ENCODE assay signal across 9 mouse cellular contexts in the genomic region with DNA sequence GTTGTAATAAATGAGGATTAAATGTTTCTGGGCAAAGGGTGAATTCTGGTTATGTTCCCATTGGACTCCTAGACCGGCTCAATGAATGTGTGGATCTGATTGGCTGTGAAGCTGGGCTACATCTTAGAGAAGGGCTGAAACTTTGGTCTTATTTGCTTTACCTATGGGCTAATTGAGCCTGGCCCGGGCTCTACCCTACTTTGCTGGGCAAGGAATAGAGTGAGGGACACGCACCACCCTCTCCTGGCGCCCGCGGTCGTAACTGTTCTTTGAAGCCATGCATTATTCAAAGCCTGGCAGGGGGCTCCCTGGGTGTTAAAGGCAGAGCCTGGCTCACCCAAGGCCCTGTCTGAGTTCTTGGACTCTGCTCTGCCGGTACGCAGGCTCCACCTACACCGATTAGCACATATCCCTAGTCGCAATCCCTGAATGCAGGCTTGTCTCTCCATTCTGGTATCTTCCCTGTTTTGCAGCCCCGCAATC. TPM values are rescaled to one million over a fixed set of nuclear protein-coding genes. Genes with fewer than 3 reads are reported as not detected.
DNase-seq lines count a peak whose midpoint lies in the region; ATAC-seq lines count a peak whose summit lies in the region.
"Had no signal": no experiment of that assay in that cellular context is flagged by ENCODE, and none has a peak within 500 bp of the region (broad histone marks: within the 10 kb centered on the region; RNA-seq: fewer than 3 reads in every experiment).

No protein-coding gene starts in this region.

- 22% methylated on average over 12 of the region's 12 CpGs for WGBS in heart, embryonic 14.5 days
- 7% methylated on average over 12 of the region's 12 CpGs for WGBS in hindbrain, embryonic 11.5 days
- WGBS in limb, embryonic 10.5 days = 8% methylated on average over 12 of the region's 12 CpGs
- WGBS in neural tube, embryonic 14.5 days = 8% methylated on average over 12 of the region's 12 CpGs

- no peak overlapping the region for H3K27ac ChIP-seq in heart, embryonic 14.5 days (replicated peaks in 1 of 2; ENCODE audit: control insufficient read depth in 1 of 2, insufficient read depth in 1 of 2, low read depth in 2 of 2, low read length in 2 of 2)
- no peak overlapping the region for H3K27ac ChIP-seq in hindbrain, embryonic 11.5 days (ENCODE audit: low read depth, low read length)
- H3K27ac ChIP-seq in limb, embryonic 10.5 days = 0 out of 2 replicates have a peak overlapping the region, but pooled peaks have one; percentile 19
- no peak overlapping the region for H3K27ac ChIP-seq in neural tube, embryonic 14.5 days (ENCODE audit: low read depth, low read length)

- no peak for DNase-seq in heart, postnatal 10 days
- peak; percentile 30 for DNase-seq in hindbrain, embryonic 11.5 days (ENCODE audit: low spot score)
- no peak for DNase-seq in limb, embryonic 10.5 days (ENCODE audit: low spot score)
- no peak for DNase-seq in left cerebral cortex, adult 18-20 months (ENCODE audit: low spot score in 2 of 2)
- no peak for DNase-seq in thymus, postnatal 10 days (ENCODE audit: low spot score in 2 of 2)
- no peak for DNase-seq in adrenal gland, adult 2 months
- DNase-seq: layer of hippocampus, adult 9-11 months had no signal

- peaks cover 15 to 33% of the 10 kb centered on the region in 2 experiments for H3K4me1 ChIP-seq in heart, embryonic 14.5 days (ENCODE audit: control insufficient read depth in 2 of 2, insufficient read depth in 2 of 2, low read length in 2 of 2)
- H3K4me1 ChIP-seq in hindbrain, embryonic 11.5 days (replicated peaks; ENCODE audit: control insufficient read depth, insufficient read depth, low read length) = peaks cover 9% of the 10 kb centered on the region; the same call in 1 of the 2 replicates
- H3K4me1 ChIP-seq in limb, embryonic 10.5 days = peaks cover 39% of the 10 kb centered on the region
- peaks cover 15% of the 10 kb centered on the region for H3K4me1 ChIP-seq in neural tube, embryonic 14.5 days (ENCODE audit: control insufficient read depth, insufficient read depth, low read length)

- intact Hi-C loops in heart, postnatal 10 days (cut with DNase I) = no loop called here

- H3K4me3 ChIP-seq in heart, embryonic 14.5 days (ENCODE audit: control insufficient read depth in 1 of 2, insufficient read depth in 1 of 2, low read depth in 1 of 2, low read length in 2 of 2) = peak overlapping the region; percentile 28 to 30
- peak overlapping the region; percentile 22 for H3K4me3 ChIP-seq in hindbrain, embryonic 11.5 days (ENCODE audit: low read depth, low read length)
- H3K4me3 ChIP-seq in limb, embryonic 10.5 days = peak overlapping the region; percentile 45
- peak overlapping the region; percentile 7; the same call in 1 of the 2 replicates for H3K4me3 ChIP-seq in neural tube, embryonic 14.5 days (ENCODE audit: low read depth, low read length)

- peak overlapping the region; percentile 48 for H3K9ac ChIP-seq in heart, embryonic 14.5 days (ENCODE audit: low read length)
- H3K9ac ChIP-seq in hindbrain, embryonic 11.5 days (ENCODE audit: low read depth, low read length) = peak overlapping the region; percentile 42; the same call in 1 of the 2 replicates
- H3K9ac ChIP-seq in neural tube, embryonic 14.5 days (replicated peaks; ENCODE audit: low read depth, low read length) = peak overlapping the region; percentile 25; the same call in 1 of the 2 replicates

- H3K36me3 ChIP-seq in heart, embryonic 14.5 days (ENCODE audit: control insufficient read depth, insufficient read depth, low read length) = no peaks in the 10 kb centered on the region
- H3K36me3 ChIP-seq in hindbrain, embryonic 11.5 days (ENCODE audit: control insufficient read depth, insufficient read depth, low read length) = no peaks in the 10 kb centered on the region
- H3K36me3 ChIP-seq in limb, embryonic 10.5 days = no peaks in the 10 kb centered on the region
- no peaks in the 10 kb centered on the region for H3K36me3 ChIP-seq in neural tube, embryonic 14.5 days (ENCODE audit: control insufficient read depth, insufficient read depth, low read length)

- no peaks in the 10 kb centered on the region for H3K9me3 ChIP-seq in heart, embryonic 14.5 days (ENCODE audit: control insufficient read depth, low read length)
- no peaks in the 10 kb centered on the region for H3K9me3 ChIP-seq in hindbrain, embryonic 11.5 days (ENCODE audit: control insufficient read depth, low read length)
- no peaks in the 10 kb centered on the region for H3K9me3 ChIP-seq in limb, embryonic 10.5 days (replicated peaks)
- H3K9me3 ChIP-seq in neural tube, embryonic 14.5 days (ENCODE audit: control insufficient read depth, low read length) = no peaks in the 10 kb centered on the region

- peaks cover 48% of the 10 kb centered on the region for H3K27me3 ChIP-seq in heart, embryonic 14.5 days (ENCODE audit: control insufficient read depth, insufficient read depth, low read length)
- H3K27me3 ChIP-seq in hindbrain, embryonic 11.5 days (ENCODE audit: control insufficient read depth, insufficient read depth, low read length) = peaks cover 20% of the 10 kb centered on the region
- peaks cover 54% of the 10 kb centered on the region for H3K27me3 ChIP-seq in limb, embryonic 10.5 days (ENCODE audit: low read depth, poor library complexity, severe bottlenecking)
- peaks cover 18% of the 10 kb centered on the region for H3K27me3 ChIP-seq in neural tube, embryonic 14.5 days (ENCODE audit: control insufficient read depth, insufficient read depth, low read length)

- peak overlapping the region; percentile 63 for H3K4me2 ChIP-seq in heart, embryonic 14.5 days (ENCODE audit: low read length)
- H3K4me2 ChIP-seq in hindbrain, embryonic 11.5 days (replicated peaks; ENCODE audit: low read depth, low read length) = peak overlapping the region; percentile 47
- peak overlapping the region; percentile 43 for H3K4me2 ChIP-seq in neural tube, embryonic 14.5 days (ENCODE audit: low read depth, low read length)

- ATAC-seq in heart, embryonic 14.5 days (ENCODE audit: insufficient number of reproducible peaks, insufficient read depth, low FRiP score, low read depth) = no peak
- ATAC-seq in hindbrain, embryonic 11.5 days (ENCODE audit: low FRiP score) = no peak
- no peak for ATAC-seq in neural tube, embryonic 14.5 days (ENCODE audit: low read depth)

RNA-seq across cellular contexts. Expression of a gene that starts 3.4 kb away (rescaled TPM):
- polyA plus RNA-seq in heart, embryonic 14.5 days (2014; fragmentation: Nextera tagmentation; extraction: Ambion mirVana) = 1.9 and 2.2 TPM in 2 replicates
- 10 to 100 TPM; 26.0 to 26.3 TPM for total RNA-seq in heart, postnatal 10 days (2021)
- 2.6 and 2.7 TPM in 2 replicates for polyA plus RNA-seq in hindbrain, embryonic 11.5 days (2014; fragmentation: Nextera tagmentation; extraction: Ambion mirVana)
- polyA plus RNA-seq in limb, embryonic 10.5 days (2016; fragmentation: Nextera tagmentation; extraction: Ambion mirVana) = 1.1 and 2.1 TPM in 2 replicates
- polyA plus RNA-seq in neural tube, embryonic 14.5 days (2014; fragmentation: Nextera tagmentation; extraction: Ambion mirVana) = 3.7 and 4.2 TPM in 2 replicates
- total RNA-seq in left cerebral cortex, adult 18-20 months (2021) = 10 to 100 TPM; 28.4 to 33.0 TPM
- total RNA-seq in adrenal gland, adult 2 months (2021) = 10 to 100 TPM; 59.0 to 63.2 TPM
- 342 and 389 TPM in 2 replicates for polyA plus RNA-seq in adrenal gland, adult 2 months (2012; rRNA removed)

RNA-seq across cellular contexts. Expression of a gene that starts 3.9 kb away (rescaled TPM):
- polyA plus RNA-seq in heart, embryonic 14.5 days (2014; fragmentation: Nextera tagmentation; extraction: Ambion mirVana) = 18.2 and 18.9 TPM in 2 replicates
- total RNA-seq in heart, postnatal 10 days (2021) = 10 to 100 TPM; 14.4 to 16.4 TPM
- 8.5 TPM in 2 replicates for polyA plus RNA-seq in hindbrain, embryonic 11.5 days (2014; fragmentation: Nextera tagmentation; extraction: Ambion mirVana)
- polyA plus RNA-seq in limb, embryonic 10.5 days (2016; fragmentation: Nextera tagmentation; extraction: Ambion mirVana) = 8.1 and 8.5 TPM in 2 replicates
- polyA plus RNA-seq in neural tube, embryonic 14.5 days (2014; fragmentation: Nextera tagmentation; extraction: Ambion mirVana) = 16.0 and 20.3 TPM in 2 replicates
- total RNA-seq in left cerebral cortex, adult 18-20 months (2021) = 10 to 100 TPM; 31.6 to 33.8 TPM
- total RNA-seq in adrenal gland, adult 2 months (2021) = 100 to 1,000 TPM; 218 to 366 TPM
- 391 and 410 TPM in 2 replicates for polyA plus RNA-seq in adrenal gland, adult 2 months (2012; rRNA removed)

RNA-seq across cellular contexts. Expression of a gene that starts 13.9 kb away (rescaled TPM):
- not detected in 2 replicates for polyA plus RNA-seq in heart, embryonic 14.5 days (2014; fragmentation: Nextera tagmentation; extraction: Ambion mirVana)
- total RNA-seq in heart, postnatal 10 days (2021) = not detected
- polyA plus RNA-seq in hindbrain, embryonic 11.5 days (2014; fragmentation: Nextera tagmentation; extraction: Ambion mirVana) = not detected in 2 replicates
- polyA plus RNA-seq in limb, embryonic 10.5 days (2016; fragmentation: Nextera tagmentation; extraction: Ambion mirVana) = not detected in 2 replicates
- not detected in 2 replicates for polyA plus RNA-seq in neural tube, embryonic 14.5 days (2014; fragmentation: Nextera tagmentation; extraction: Ambion mirVana)
- total RNA-seq in left cerebral cortex, adult 18-20 months (2021) = not detected
- total RNA-seq in adrenal gland, adult 2 months (2021) = not detected
- not detected in 2 replicates for polyA plus RNA-seq in adrenal gland, adult 2 months (2012; rRNA removed)

RNA-seq across cellular contexts. Expression of a gene that starts 18.8 kb away (rescaled TPM):
- polyA plus RNA-seq in heart, embryonic 14.5 days (2014; fragmentation: Nextera tagmentation; extraction: Ambion mirVana) = 21.2 and 22.0 TPM in 2 replicates
- total RNA-seq in heart, postnatal 10 days (2021) = 10 to 100 TPM; 80.7 TPM
- polyA plus RNA-seq in hindbrain, embryonic 11.5 days (2014; fragmentation: Nextera tagmentation; extraction: Ambion mirVana) = 62.7 and 65.8 TPM in 2 replicates
- polyA plus RNA-seq in limb, embryonic 10.5 days (2016; fragmentation: Nextera tagmentation; extraction: Ambion mirVana) = 42.8 and 49.9 TPM in 2 replicates
- 141 and 157 TPM in 2 replicates for polyA plus RNA-seq in neural tube, embryonic 14.5 days (2014; fragmentation: Nextera tagmentation; extraction: Ambion mirVana)
- 100 to 1,000 TPM; 313 to 338 TPM for total RNA-seq in left cerebral cortex, adult 18-20 months (2021)
- total RNA-seq in adrenal gland, adult 2 months (2021) = 100 to 1,000 TPM in 1 of 2 experiments, 10 to 100 TPM in 1; 81.6 to 102 TPM
- 344 and 374 TPM in 2 replicates for polyA plus RNA-seq in adrenal gland, adult 2 months (2012; rRNA removed)

RNA-seq across cellular contexts. Expression of a gene that starts 58.8 kb away (rescaled TPM):
- polyA plus RNA-seq in heart, embryonic 14.5 days (2014; fragmentation: Nextera tagmentation; extraction: Ambion mirVana) = 0.09 TPM in 1 of 2 replicates, not detected in the other
- under 1 TPM; 0.10 to 0.45 TPM for total RNA-seq in heart, postnatal 10 days (2021)
- 0.05 and 0.24 TPM in 2 replicates for polyA plus RNA-seq in hindbrain, embryonic 11.5 days (2014; fragmentation: Nextera tagmentation; extraction: Ambion mirVana)
- 0.06 TPM in 1 of 2 replicates, not detected in the other for polyA plus RNA-seq in limb, embryonic 10.5 days (2016; fragmentation: Nextera tagmentation; extraction: Ambion mirVana)
- 0.78 TPM in 1 of 2 replicates, not detected in the other for polyA plus RNA-seq in neural tube, embryonic 14.5 days (2014; fragmentation: Nextera tagmentation; extraction: Ambion mirVana)
- total RNA-seq in left cerebral cortex, adult 18-20 months (2021) = 1 to 10 TPM in 1 of 2 experiments, under 1 TPM in 1; 0.23 to 1.4 TPM
- 1 to 10 TPM in 1 of 2 experiments, under 1 TPM in 1; 0.59 to 3.3 TPM for total RNA-seq in adrenal gland, adult 2 months (2021)
- polyA plus RNA-seq in adrenal gland, adult 2 months (2012; rRNA removed) = 3.5 and 4.7 TPM in 2 replicates

Comparison
In these comparisons a context has a peak if more than half of its experiments do, and no peak if none do; other contexts are left out.
1. RNA of a gene that starts 3.4 kb away (polyA plus RNA-seq): 342 to 389 TPM in adrenal gland, adult 2 months; 3.7 to 4.2 TPM in neural tube, embryonic 14.5 days, 2.6 to 2.7 TPM in hindbrain, embryonic 11.5 days, 1.9 to 2.2 TPM in heart, embryonic 14.5 days and 1.1 to 2.1 TPM in limb, embryonic 10.5 days; every median in the first group is over 10 times any median in the second.
2. RNA of a gene that starts 3.9 kb away (polyA plus RNA-seq): 391 to 410 TPM in adrenal gland, adult 2 months; 16.0 to 20.3 TPM in neural tube, embryonic 14.5 days, 18.2 to 18.9 TPM in heart, embryonic 14.5 days, 8.5 TPM in hindbrain, embryonic 11.5 days and 8.1 to 8.5 TPM in limb, embryonic 10.5 days; every median in the first group is over 10 times any median in the second.
3. Peak in every context shown above with its lines, with median percentiles within 50 percentile points of each other: H3K4me2 ChIP-seq, H3K4me3 ChIP-seq and H3K9ac ChIP-seq.